Mouse (Mus musculus): Measurements from ENCODE around the gene Mecom. TPM values are rescaled to one million over a fixed set of nuclear protein-coding genes. Genes with fewer than 3 reads are reported as not detected.

Gene Mecom
- polyA plus RNA-seq, 1 experiment from 2014 or later: 77.5 TPM

- Histone ChIP-seq H3K27ac (ENCODE audit: low read depth) (no peak overlapping the region), H3K4me3 (ENCODE audit: low read depth, low read length) (no peak overlapping the region), H3K9ac (no peak overlapping the region), H3K9me3 (ENCODE audit: low read depth, low read length) (no peaks in the 10 kb centered on the region), H3K27me3 (ENCODE audit: insufficient read depth, low read length) (no peaks in the 10 kb centered on the region), H3K36me3 (ENCODE audit: insufficient read depth) (no peaks in the 10 kb centered on the region), H3K4me1 (ENCODE audit: insufficient read depth) (0 out of 2 replicates have a peak, but pooled peaks cover 3% of the 10 kb centered on the region), H3K4me2 (no peak overlapping the region)
- ATAC-seq (ENCODE audit: insufficient read depth) (no peak), DNase-seq (no peak)
- 72% methylated on average over 5 of the region's 5 CpGs for WGBS
- TF ChIP-seq CTCF (IDR thresholded peaks at IDR 0.05; ENCODE audit: low read depth): no peak
These were observed 157.5 kb downstream of the Mecom start for GRCm38 (mm10) chr3:30390346-30390745.

- H3K4me3 ChIP-seq (ENCODE audit: low read depth, low read length): no peak overlapping the region
- no peak for TF ChIP-seq CTCF (IDR thresholded peaks at IDR 0.05; ENCODE audit: low read depth)
- no peaks in the 10 kb centered on the region for H3K9me3 ChIP-seq (ENCODE audit: low read depth, low read length)
- no peak overlapping the region for H3K27ac ChIP-seq (ENCODE audit: low read depth)
- H3K9ac ChIP-seq: no peak overlapping the region
- H3K4me1 ChIP-seq (ENCODE audit: insufficient read depth): no peaks in the 10 kb centered on the region
- DNase-seq (no peak), ATAC-seq (ENCODE audit: insufficient read depth) (no peak)
- WGBS: 38% methylated on average over 4 of the region's 4 CpGs
- H3K4me2 ChIP-seq: no peak overlapping the region
- H3K36me3 ChIP-seq (ENCODE audit: insufficient read depth): no peaks in the 10 kb centered on the region
- no peaks in the 10 kb centered on the region for H3K27me3 ChIP-seq (ENCODE audit: insufficient read depth, low read length)
These were observed 167.5 kb downstream of the Mecom start for GRCm38 (mm10) chr3:30380273-30380672.

GRCm38 (mm10) chr3:30379301-30379700 is 168.5 kb downstream of the Mecom start:
- TF ChIP-seq CTCF (IDR thresholded peaks at IDR 0.05; ENCODE audit: low read depth): no peak
- Histone ChIP-seq H3K4me3 (ENCODE audit: low read depth, low read length) (no peak overlapping the region), H3K27me3 (ENCODE audit: insufficient read depth, low read length) (no peaks in the 10 kb centered on the region), H3K36me3 (ENCODE audit: insufficient read depth) (no peaks in the 10 kb centered on the region), H3K4me1 (ENCODE audit: insufficient read depth) (no peaks in the 10 kb centered on the region), H3K27ac (ENCODE audit: low read depth) (no peak overlapping the region), H3K4me2 (no peak overlapping the region), H3K9ac (no peak overlapping the region), H3K9me3 (ENCODE audit: low read depth, low read length) (no peaks in the 10 kb centered on the region)
- ATAC-seq (ENCODE audit: insufficient read depth): no peak
- DNase-seq: no peak
- 40% methylated on average over 6 of the region's 6 CpGs for whole genome bisulfite sequencing

GRCm38 (mm10) chr3:30371472-30371871 is 176.3 kb downstream of the Mecom start:
- Histone ChIP-seq H3K4me1 (ENCODE audit: insufficient read depth) (peaks cover 6% of the 10 kb centered on the region), H3K27me3 (ENCODE audit: insufficient read depth, low read length) (no peaks in the 10 kb centered on the region), H3K27ac (ENCODE audit: low read depth) (peak overlapping the region; percentile 28; the same call in 1 of the 2 replicates), H3K4me3 (ENCODE audit: low read depth, low read length) (no peak overlapping the region), H3K9me3 (ENCODE audit: low read depth, low read length) (no peaks in the 10 kb centered on the region), H3K4me2 (peak overlapping the region; percentile 42), H3K9ac (no peak overlapping the region), H3K36me3 (ENCODE audit: insufficient read depth) (no peaks in the 10 kb centered on the region)
- DNase-seq: no peak
- no peak for TF ChIP-seq CTCF (IDR thresholded peaks at IDR 0.05; ENCODE audit: low read depth)
- no peak for ATAC-seq (ENCODE audit: insufficient read depth)
- 22% methylated on average over 7 of the region's 7 CpGs for WGBS

- Histone ChIP-seq H3K4me1 (ENCODE audit: insufficient read depth) (peaks cover 6% of the 10 kb centered on the region), H3K9me3 (ENCODE audit: low read depth, low read length) (no peaks in the 10 kb centered on the region), H3K36me3 (ENCODE audit: insufficient read depth) (no peaks in the 10 kb centered on the region), H3K9ac (no peak overlapping the region), H3K4me2 (peak overlapping the region; percentile 42), H3K27me3 (ENCODE audit: insufficient read depth, low read length) (no peaks in the 10 kb centered on the region), H3K27ac (ENCODE audit: low read depth) (peak overlapping the region; percentile 28; the same call in 1 of the 2 replicates), H3K4me3 (ENCODE audit: low read depth, low read length) (no peak overlapping the region)
- no peak for TF ChIP-seq CTCF (IDR thresholded peaks at IDR 0.05; ENCODE audit: low read depth)
- ATAC-seq (ENCODE audit: insufficient read depth): no peak
- DNase-seq: no peak
- WGBS: 43% methylated on average over 16 of the region's 16 CpGs
These were observed 176.8 kb downstream of the Mecom start for GRCm38 (mm10) chr3:30370860-30371455.

- Histone ChIP-seq H3K4me3 (ENCODE audit: low read depth, low read length) (no peak overlapping the region), H3K9me3 (ENCODE audit: low read depth, low read length) (no peaks in the 10 kb centered on the region), H3K27me3 (ENCODE audit: insufficient read depth, low read length) (no peaks in the 10 kb centered on the region), H3K9ac (no peak overlapping the region), H3K4me2 (no peak overlapping the region), H3K36me3 (ENCODE audit: insufficient read depth) (no peaks in the 10 kb centered on the region), H3K27ac (ENCODE audit: low read depth) (no peak overlapping the region), H3K4me1 (ENCODE audit: insufficient read depth) (peaks cover 4% of the 10 kb centered on the region)
- DNase-seq (no peak), ATAC-seq (ENCODE audit: insufficient read depth) (no peak)
- TF ChIP-seq CTCF (IDR thresholded peaks at IDR 0.05; ENCODE audit: low read depth): no peak
- WGBS: 80% methylated on average over 7 of the region's 7 CpGs
These were observed 181.2 kb downstream of the Mecom start for GRCm38 (mm10) chr3:30366621-30367020.

GRCm38 (mm10) chr3:30361190-30361589 is 186.6 kb downstream of the Mecom start:
- Histone ChIP-seq H3K4me3 (ENCODE audit: low read depth, low read length) (no peak overlapping the region), H3K27ac (ENCODE audit: low read depth) (no peak overlapping the region), H3K9me3 (ENCODE audit: low read depth, low read length) (no peaks in the 10 kb centered on the region), H3K9ac (no peak overlapping the region), H3K36me3 (ENCODE audit: insufficient read depth) (no peaks in the 10 kb centered on the region), H3K4me2 (no peak overlapping the region), H3K4me1 (ENCODE audit: insufficient read depth) (no peaks in the 10 kb centered on the region), H3K27me3 (ENCODE audit: insufficient read depth, low read length) (no peaks in the 10 kb centered on the region)
- no peak for TF ChIP-seq CTCF (IDR thresholded peaks at IDR 0.05; ENCODE audit: low read depth)
- ATAC-seq (ENCODE audit: insufficient read depth): no peak
- WGBS: 62% methylated on average over 5 of the region's 5 CpGs
- DNase-seq: peak; percentile 37
